Mouse (Mus musculus) MEL (cell line): ENCODE data around the gene Dhcr7.

ENCODE experiments used
- CHD2 ChIP-seq: IDR thresholded peaks from 2 replicates; pipeline ENCODE4 v1.6.1; 2011; ENCODE audit warnings: low read length, improper control_type of control experiment
- CTCF ChIP-seq, 3 experiments: IDR thresholded peaks in 2 of 3; conservative IDR thresholded peaks in 1 of 3; 2 replicates each; pipeline ENCODE4 v1.5.1; 2011 to 2012; ENCODE audit warnings: low read length in 3 of 3, low read depth in 2 of 3, mild to moderate bottlenecking in 2 of 3, improper control_type of control experiment in 1 of 3, inconsistent platforms in 1 of 3, mixed read lengths in 1 of 3, moderate library complexity in 1 of 3; ENCODE audit not compliant: control insufficient read depth in 1 of 3, insufficient read depth in 1 of 3, poor library complexity in 1 of 3, severe bottlenecking in 1 of 3
- EP300 ChIP-seq, 2 experiments: IDR thresholded peaks; 2 replicates each; pipeline ENCODE4 v1.6.1; 2011; ENCODE audit warnings: improper control_type of control experiment in 2 of 2, low read length in 2 of 2, low read depth in 1 of 2, mild to moderate bottlenecking in 1 of 2
- GATA1 ChIP-seq: IDR thresholded peaks from 2 replicates; pipeline ENCODE4 v1.6.1; 2011; ENCODE audit warnings: low read depth, low read length, improper control_type of control experiment
- NELFE ChIP-seq: IDR thresholded peaks from 2 replicates; pipeline ENCODE4 v1.6.1; 2011; ENCODE audit warnings: low read depth, low read length, improper control_type of control experiment
- POLR2A ChIP-seq, 2 experiments: IDR thresholded peaks; 2 replicates each; pipeline ENCODE4 v1.6.1; 2011 to 2012; ENCODE audit warnings: low read length in 2 of 2, mild to moderate bottlenecking in 2 of 2, control low read depth in 1 of 2, improper control_type of control experiment in 1 of 2, low read depth in 1 of 2, moderate library complexity in 1 of 2; ENCODE audit not compliant: control insufficient read depth in 1 of 2, insufficient read depth in 1 of 2, poor library complexity in 1 of 2
- TCF12 ChIP-seq: IDR thresholded peaks from 2 replicates; pipeline ENCODE4 v1.6.1; 2014; ENCODE audit warnings: low read depth, mild to moderate bottlenecking, inconsistent platforms, low read length, improper control_type of control experiment, moderate library complexity
- ZNF384 ChIP-seq: IDR thresholded peaks from 2 replicates; pipeline ENCODE4 v1.6.1; 2012; ENCODE audit warnings: low read depth, mild to moderate bottlenecking, inconsistent platforms, low read length, improper control_type of control experiment

DNA sequence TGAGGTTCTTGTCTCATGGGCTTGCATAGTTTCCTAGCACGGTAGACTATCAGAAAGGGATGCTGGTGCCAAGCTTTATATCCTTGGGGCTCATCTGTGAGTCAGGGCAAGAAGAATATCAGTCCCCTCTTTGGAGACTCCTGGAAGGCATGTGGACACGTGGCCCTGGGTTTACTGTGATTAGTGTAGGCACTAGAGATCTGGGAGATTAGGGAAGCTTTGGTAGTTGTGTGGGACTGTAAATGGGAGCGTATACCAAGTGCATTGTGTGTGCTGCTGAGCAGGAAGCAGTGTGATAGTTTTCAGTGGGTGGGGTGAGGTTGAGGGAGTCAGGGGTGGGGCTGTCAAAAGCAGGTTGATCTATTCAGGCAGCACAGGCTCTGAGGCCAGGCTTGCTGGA is 12.0 kb downstream of the Dhcr7 start:
- TF ChIP-seq CTCF (IDR thresholded peaks at IDR 0.05 in 2 of 3, conservative IDR thresholded peaks at IDR 0.05 in 1 of 3; ENCODE audit: control insufficient read depth in 1 of 3, insufficient read depth in 1 of 3, low read depth in 2 of 3, low read length in 3 of 3, poor library complexity in 1 of 3, severe bottlenecking in 1 of 3) (no peak), NELFE (no peak), CHD2 (no peak), ZNF384 (no peak), EP300 (IDR thresholded peaks at IDR 0.05; ENCODE audit: low read depth in 1 of 2, low read length in 2 of 2) (no peak), POLR2A (IDR thresholded peaks at IDR 0.05; ENCODE audit: control insufficient read depth in 1 of 2, insufficient read depth in 1 of 2, low read depth in 1 of 2, low read length in 2 of 2, poor library complexity in 1 of 2) (no peak), GATA1 (no peak), TCF12 (no peak)
